ENCODE assay signal across 1 mouse cellular context in the genomic region with DNA sequence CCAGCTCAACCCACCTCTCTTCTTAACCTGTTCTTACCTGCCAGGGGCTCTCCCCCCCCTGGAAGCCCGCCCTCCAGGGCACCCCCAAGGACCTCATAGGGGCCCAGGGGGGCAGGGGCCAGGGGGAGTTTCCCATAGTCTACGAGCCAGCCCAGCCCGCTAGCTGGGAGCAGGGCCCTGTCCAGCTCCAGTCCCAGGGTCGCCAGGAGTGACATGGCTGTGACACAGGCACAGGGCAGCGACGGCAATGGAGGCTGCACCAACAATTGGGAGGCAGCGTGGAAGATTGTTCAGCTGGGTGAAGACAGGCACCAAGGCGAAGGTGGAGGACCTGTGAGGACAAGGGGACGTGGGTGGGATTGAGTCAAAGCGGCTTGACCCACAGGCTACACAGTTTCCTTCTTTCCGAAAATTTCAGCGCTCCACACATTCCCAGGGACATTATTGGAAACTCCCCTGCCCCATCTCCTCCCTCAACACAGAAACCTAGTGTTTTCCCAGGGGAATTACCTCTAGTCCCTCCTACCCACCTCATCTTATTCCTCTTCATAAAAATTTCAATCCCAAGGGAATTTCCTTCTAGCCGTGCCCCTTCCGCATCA.
TF ChIP-seq lines count a peak whose summit lies in the region.

No protein-coding gene starts in this region.

TF ChIP-seq in MEL, 35 proteins besides CTCF, POLR2A, EP300 and RAD21:
- TF ChIP-seq KAT2A (conservative IDR thresholded peaks at IDR 0.05; ENCODE audit: low read depth, low read length), result no peak
- TF ChIP-seq GABPA (IDR thresholded peaks at IDR 0.05; ENCODE audit: low read depth, low read length), result no peak
- no peak for TF ChIP-seq RCOR1 (IDR thresholded peaks at IDR 0.05; ENCODE audit: low read depth, low read length)
- no peak for TF ChIP-seq CHD1 (IDR thresholded peaks at IDR 0.05; ENCODE audit: low read depth, low read length)
- no peak for TF ChIP-seq ZC3H11A (IDR thresholded peaks at IDR 0.05; ENCODE audit: low read depth, low read length)
- TF ChIP-seq ELF1 (IDR thresholded peaks at IDR 0.05; ENCODE audit: low read depth, low read length), result no peak
- no peak for TF ChIP-seq NRF1 (IDR thresholded peaks at IDR 0.05; ENCODE audit: insufficient read depth, low read depth, low read length, poor library complexity, severe bottlenecking)
- no peak for TF ChIP-seq MXI1 (IDR thresholded peaks at IDR 0.05; ENCODE audit: low read depth, low read length)
- no peak for TF ChIP-seq MAFK (IDR thresholded peaks at IDR 0.05; ENCODE audit: borderline replicate concordance, low read depth, low read length)
- no peak for TF ChIP-seq ZMIZ1 (IDR thresholded peaks at IDR 0.05; ENCODE audit: low read depth, low read length)
- TF ChIP-seq ETS1 (IDR thresholded peaks at IDR 0.05; ENCODE audit: low read depth, low read length), result no peak
- TF ChIP-seq CHD2 (IDR thresholded peaks at IDR 0.05; ENCODE audit: low read length), result no peak
- TF ChIP-seq ZKSCAN1 (IDR thresholded peaks at IDR 0.05; ENCODE audit: low read depth, low read length), result no peak
- TF ChIP-seq USF1 (IDR thresholded peaks at IDR 0.05; ENCODE audit: low read depth, low read length), result no peak
- TF ChIP-seq TCF12 (IDR thresholded peaks at IDR 0.05; ENCODE audit: low read depth, low read length), result no peak
- no peak for TF ChIP-seq JUND (IDR thresholded peaks at IDR 0.05; ENCODE audit: low read depth, low read length)
- no peak for TF ChIP-seq POLR2AphosphoS5 (IDR thresholded peaks at IDR 0.05; ENCODE audit: borderline replicate concordance, low read depth, low read length)
- no peak for TF ChIP-seq NELFE (IDR thresholded peaks at IDR 0.05; ENCODE audit: low read depth, low read length)
